Mouse (Mus musculus): ENCODE data around the gene Tor1a. TPM values are rescaled to one million over a fixed set of nuclear protein-coding genes. Genes with fewer than 3 reads are reported as not detected.
A peak's percentile ranks its signal among the peaks of the same experiment; 100 is the strongest.
"Not testable (repeated sequence)": the region's sequence is repeated elsewhere in the genome, so short reads cannot be mapped to it uniquely, and the experiment has no call there.

Tor1a gene
- total RNA-seq, 2 experiments from 2014 or later: 4.3 to 5.9 TPM

GRCm38 (mm10) chr2:30954797-30955196 is 12.9 kb downstream of the Tor1a start:
- no peak for DNase-seq

- DNase-seq: peak; percentile 74
Measured at GRCm38 (mm10) chr2:30952824-30953490, 14.8 kb downstream of the Tor1a start, which contains the start of gene Tor1b. Tor1b (plus strand) TSS chr2:30952959.

GRCm38 (mm10) chr2:30952457-30952823 is 15.3 kb downstream of the Tor1a start:
- no peak for DNase-seq

GRCm38 (mm10) chr2:30942603-30943011 is 25.1 kb downstream of the Tor1a start:
- DNase-seq: peak; percentile 40

GRCm38 (mm10) chr2:30942116-30942515 is 25.6 kb downstream of the Tor1a start:
- DNase-seq: not testable (repeated sequence)

GRCm38 (mm10) chr2:30941586-30941985 is 26.1 kb downstream of the Tor1a start:
- DNase-seq: no peak

- no peak for DNase-seq
Measured at GRCm38 (mm10) chr2:30938574-30938991, 29.1 kb downstream of the Tor1a start.

- DNase-seq: no peak
Measured at GRCm38 (mm10) chr2:30937731-30938130, 30.0 kb downstream of the Tor1a start.

GRCm38 (mm10) chr2:30936808-30937207 is 30.9 kb downstream of the Tor1a start:
- DNase-seq: no peak

- peak; percentile 55 for DNase-seq
Measured at GRCm38 (mm10) chr2:30933917-30934450, 33.7 kb downstream of the Tor1a start.

- no peak for DNase-seq
Measured at GRCm38 (mm10) chr2:30933032-30933431, 34.7 kb downstream of the Tor1a start.

- DNase-seq: no peak
Measured at GRCm38 (mm10) chr2:30931922-30932321, 35.8 kb downstream of the Tor1a start.

GRCm38 (mm10) chr2:30930846-30931245 is 36.9 kb downstream of the Tor1a start:
- DNase-seq: not testable (repeated sequence)

- peak; percentile 74 for DNase-seq
Measured at GRCm38 (mm10) chr2:30929483-30930045, 38.2 kb downstream of the Tor1a start, which contains the start of gene Ptges. Ptges (minus strand) TSS chr2:30929863.

- DNase-seq: peak; percentile 62
Measured at GRCm38 (mm10) chr2:30928893-30929482, 38.7 kb downstream of the Tor1a start.

GRCm38 (mm10) chr2:30927844-30928628 is 39.7 kb downstream of the Tor1a start:
- peak; percentile 49 for DNase-seq

- DNase-seq: no peak
Measured at GRCm38 (mm10) chr2:30927151-30927781, 40.5 kb downstream of the Tor1a start.

GRCm38 (mm10) chr2:30926381-30926780 is 41.4 kb downstream of the Tor1a start:
- no peak for DNase-seq

GRCm38 (mm10) chr2:30925181-30925580 is 42.6 kb downstream of the Tor1a start:
- DNase-seq: no peak

GRCm38 (mm10) chr2:30923099-30923498 is 44.6 kb downstream of the Tor1a start:
- DNase-seq: no peak

GRCm38 (mm10) chr2:30920216-30920615 is 47.5 kb downstream of the Tor1a start:
- no peak for DNase-seq

GRCm38 (mm10) chr2:30918780-30919329 is 48.9 kb downstream of the Tor1a start:
- no peak for DNase-seq
